Mouse (Mus musculus): ENCODE data around the gene Nxpe4. TPM values are rescaled to one million over a fixed set of nuclear protein-coding genes. Genes with fewer than 3 reads are reported as not detected.

Nxpe4 gene
- total and polyA plus RNA-seq, 3 experiments: 2.0 to 9.6 (median 4.8) TPM

DNA sequence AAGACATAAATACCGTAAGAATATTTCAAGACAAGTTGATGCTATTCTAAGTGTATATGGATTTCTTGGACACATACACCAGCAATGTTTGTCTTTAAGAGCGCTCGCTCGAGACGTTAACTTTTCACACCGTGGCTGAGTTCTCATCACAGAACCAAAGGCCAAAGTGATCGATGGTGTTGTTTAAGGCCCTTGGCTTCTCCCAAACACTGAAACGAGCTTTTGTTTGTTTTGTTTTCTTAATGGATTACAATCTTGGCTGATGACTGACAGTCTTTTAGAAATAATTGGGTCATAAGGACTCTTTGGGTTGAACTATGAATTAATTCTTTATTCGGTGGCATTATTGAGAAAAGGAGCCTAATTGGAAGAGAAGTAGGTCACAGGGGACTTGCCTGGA, 183.6 kb downstream of the Nxpe4 start:
- DNase-seq (ENCODE audit: extremely low read depth): no peak
- Histone ChIP-seq H3K27ac (ENCODE audit: insufficient read depth, low read depth) (no peak overlapping the region), H3K9ac (ENCODE audit: insufficient read depth, low read depth) (no peak overlapping the region), H3K27me3 (replicated peaks) (no peaks in the 10 kb centered on the region), H3K4me2 (ENCODE audit: insufficient read depth, low read depth, poor library complexity, severe bottlenecking) (no peak overlapping the region), H3K36me3 (replicated peaks in 1 of 2; ENCODE audit: control insufficient read depth in 1 of 2, insufficient read depth in 1 of 2, low read length in 1 of 2) (peaks cover 3 to 55% of the 10 kb centered on the region in 2 experiments), H3K4me1 (ENCODE audit: control insufficient read depth in 1 of 2, insufficient read depth in 2 of 2) (peaks cover 0 to 4% of the 10 kb centered on the region in 2 experiments; a peak in 1 of 4 replicates), H3K79me2 (replicated peaks; ENCODE audit: control insufficient read depth, extremely low read depth, insufficient read depth, poor library complexity, severe bottlenecking) (no peaks in the 10 kb centered on the region), H3K4me3 (replicated peaks in 1 of 3; ENCODE audit: low read depth in 2 of 3, low read length in 2 of 3, poor library complexity in 1 of 3) (no peak overlapping the region), H3K9me3 (replicated peaks; ENCODE audit: low read length) (no peaks in the 10 kb centered on the region)
- dilution Hi-C loops (cut with MboI; ENCODE audit: extremely low pct_ligation_motif_present, extremely low pct_unique_long_range_greater_than_20kb, low sequenced_read_pairs): no loop called here
- in situ Hi-C loops (cut with MboI; ENCODE audit: low pct_ligation_motif_present, low pct_unique_long_range_greater_than_20kb, low sequenced_read_pairs): no loop called here
- TF ChIP-seq ELF1 (IDR thresholded peaks at IDR 0.05; ENCODE audit: low read depth, low read length) (no peak), GABPA (IDR thresholded peaks at IDR 0.05; ENCODE audit: insufficient replicate concordance, low read depth, low read length) (no peak), HCFC1 (IDR thresholded peaks at IDR 0.05; ENCODE audit: low read depth, low read length) (no peak), JUND (conservative IDR thresholded peaks at IDR 0.05; ENCODE audit: low read depth, low read length) (no peak), NELFE (IDR thresholded peaks at IDR 0.05; ENCODE audit: low read depth, low read length) (no peak), CTCF (conservative IDR thresholded peaks at IDR 0.05 in 1 of 2, IDR thresholded peaks at IDR 0.05 in 1 of 2; ENCODE audit: low read depth in 2 of 2, low read length in 2 of 2) (no peak), EP300 (IDR thresholded peaks at IDR 0.05; ENCODE audit: low read length) (no peak), ZNF384 (IDR thresholded peaks at IDR 0.05; ENCODE audit: low read depth, low read length) (no peak), POLR2A (IDR thresholded peaks at IDR 0.05; ENCODE audit: low read depth, low read length) (no peak), UBTF (IDR thresholded peaks at IDR 0.05; ENCODE audit: low read depth, low read length) (no peak)

DNA sequence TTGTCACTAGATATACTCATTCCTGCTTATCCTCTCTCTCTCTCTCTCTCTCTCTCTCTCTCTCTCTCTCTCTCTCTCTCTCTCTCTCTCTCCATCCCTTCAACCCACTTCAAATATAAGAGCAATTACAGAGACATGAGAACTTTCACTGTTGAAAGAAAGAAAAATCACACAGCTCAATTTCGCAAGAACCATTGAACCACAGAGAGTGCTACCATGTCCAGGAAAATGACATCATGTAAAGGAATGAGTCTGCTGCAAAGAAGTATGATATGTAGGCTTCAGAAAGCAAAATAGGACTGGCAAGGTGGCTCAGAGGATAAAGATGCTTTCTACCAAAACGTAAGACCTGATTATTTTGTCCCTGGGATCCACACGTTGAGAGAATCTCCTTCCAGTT, 184.0 kb downstream of the Nxpe4 start:
- dilution Hi-C loops (cut with MboI; ENCODE audit: extremely low pct_ligation_motif_present, extremely low pct_unique_long_range_greater_than_20kb, low sequenced_read_pairs) (no loop called here), in situ Hi-C loops (cut with MboI; ENCODE audit: low pct_ligation_motif_present, low pct_unique_long_range_greater_than_20kb, low sequenced_read_pairs) (no loop called here)
- H3K4me3 ChIP-seq (replicated peaks in 1 of 3; ENCODE audit: low read depth in 2 of 3, low read length in 2 of 3, poor library complexity in 1 of 3): no peak overlapping the region
- no peaks in the 10 kb centered on the region for H3K9me3 ChIP-seq (replicated peaks; ENCODE audit: low read length)
- H3K27ac ChIP-seq (ENCODE audit: insufficient read depth, low read depth): no peak overlapping the region
- TF ChIP-seq GABPA (IDR thresholded peaks at IDR 0.05; ENCODE audit: insufficient replicate concordance, low read depth, low read length) (no peak), SIN3A (IDR thresholded peaks at IDR 0.05; ENCODE audit: low read length) (no peak), USF1 (IDR thresholded peaks at IDR 0.05; ENCODE audit: low read depth, low read length) (no peak), USF2 (conservative IDR thresholded peaks at IDR 0.05; ENCODE audit: low read depth, low read length) (no peak), CTCF (conservative IDR thresholded peaks at IDR 0.05 in 1 of 2, IDR thresholded peaks at IDR 0.05 in 1 of 2; ENCODE audit: low read depth in 2 of 2, low read length in 2 of 2) (no peak), TCF12 (IDR thresholded peaks at IDR 0.05; ENCODE audit: low read depth, low read length) (no peak), ETS1 (conservative IDR thresholded peaks at IDR 0.05; ENCODE audit: low read depth, low read length) (no peak), MAFK (IDR thresholded peaks at IDR 0.05; ENCODE audit: insufficient replicate concordance, low read length) (no peak)
- H3K9ac ChIP-seq (ENCODE audit: insufficient read depth, low read depth): no peak overlapping the region
- peaks cover 3 to 53% of the 10 kb centered on the region in 2 experiments for H3K36me3 ChIP-seq (replicated peaks in 1 of 2; ENCODE audit: control insufficient read depth in 1 of 2, insufficient read depth in 1 of 2, low read length in 1 of 2)
- no peak for DNase-seq (ENCODE audit: extremely low read depth)
- H3K4me2 ChIP-seq (ENCODE audit: insufficient read depth, low read depth, poor library complexity, severe bottlenecking): no peak overlapping the region
- H3K4me1 ChIP-seq (ENCODE audit: control insufficient read depth in 1 of 2, insufficient read depth in 2 of 2): peaks cover 0 to 4% of the 10 kb centered on the region in 2 experiments; a peak in 1 of 4 replicates
- H3K27me3 ChIP-seq (replicated peaks): no peaks in the 10 kb centered on the region
- H3K79me2 ChIP-seq (replicated peaks; ENCODE audit: control insufficient read depth, extremely low read depth, insufficient read depth, poor library complexity, severe bottlenecking): no peaks in the 10 kb centered on the region

Data from CH12.LX (cell line).